Mouse (Mus musculus) mouse trophoblast stem cell (cell line): ENCODE data around the gene Fermt3.

ENCODE experiments used
- in situ Hi-C, 2 experiments: fragments of 300-500 bp; cut with MseI, MboI; formaldehyde crosslinking; loops; 2 replicates in 1 of 2; 3 replicates in 1 of 2; pipeline ENCODE4 v1.15.1; 2025

The Fermt3 gene

GRCm38 (mm10) chr19:7039841-7040636, 20.8 kb upstream of the Fermt3 start, which contains the start of gene Stip1:
Stip1 (minus strand) TSS chr19:7039967.
- in situ Hi-C loops: no loop called here

- in situ Hi-C loops: no loop called here
Observed at GRCm38 (mm10) chr19:7039088-7039720, 19.9 kb upstream of the Fermt3 start.

- in situ Hi-C loops: no loop called here
Observed at GRCm38 (mm10) chr19:7034006-7034405, 14.7 kb upstream of the Fermt3 start.

- in situ Hi-C loops: no loop called here
Observed at GRCm38 (mm10) chr19:7029531-7029930, 10.3 kb upstream of the Fermt3 start.

GRCm38 (mm10) chr19:7020224-7020641, 964 bp upstream of the Fermt3 start:
- in situ Hi-C loops: no loop called here

GRCm38 (mm10) chr19:7018546-7018945, 723 bp downstream of the Fermt3 start:
- in situ Hi-C loops: no loop called here

- in situ Hi-C loops: no loop called here
Observed at GRCm38 (mm10) chr19:7017541-7018457, 1.5 kb downstream of the Fermt3 start.

- in situ Hi-C loops: no loop called here
Observed at GRCm38 (mm10) chr19:7014481-7015135, 4.7 kb downstream of the Fermt3 start.

GRCm38 (mm10) chr19:7013984-7014383, 5.3 kb downstream of the Fermt3 start:
- in situ Hi-C loops: no loop called here

- in situ Hi-C loops: no loop called here
Observed at GRCm38 (mm10) chr19:7012426-7012825, 6.8 kb downstream of the Fermt3 start.

- in situ Hi-C loops: no loop called here
Observed at GRCm38 (mm10) chr19:7006892-7007593, 12.2 kb downstream of the Fermt3 start.

- in situ Hi-C loops: no loop called here
Observed at GRCm38 (mm10) chr19:6999360-7000063, 19.8 kb downstream of the Fermt3 start.

GRCm38 (mm10) chr19:6997721-6998290, 21.5 kb downstream of the Fermt3 start:
- in situ Hi-C loops: no loop called here

- in situ Hi-C loops: no loop called here
Observed at GRCm38 (mm10) chr19:6996006-6996405, 23.3 kb downstream of the Fermt3 start, which contains the start of the genes Nudt22 and Trpt1. Nudt22 (minus strand) TSS chr19:6996117. Trpt1 (plus strand) TSS chr19:6996131.

- in situ Hi-C loops: no loop called here
Observed at GRCm38 (mm10) chr19:6995255-6995991, 23.8 kb downstream of the Fermt3 start.

GRCm38 (mm10) chr19:6994489-6994888, 24.8 kb downstream of the Fermt3 start:
- in situ Hi-C loops: no loop called here

- in situ Hi-C loops: no loop called here
Observed at GRCm38 (mm10) chr19:6994002-6994401, 25.3 kb downstream of the Fermt3 start.

GRCm38 (mm10) chr19:6993011-6993770, 26.1 kb downstream of the Fermt3 start:
- in situ Hi-C loops: no loop called here
